Mouse (Mus musculus): ENCODE data around the gene Nudt3. TPM values are rescaled to one million over a fixed set of nuclear protein-coding genes. Genes with fewer than 3 reads are reported as not detected.
"Not testable (repeated sequence)": the region's sequence is repeated elsewhere in the genome, so short reads cannot be mapped to it uniquely, and the experiment has no call there.

Gene Nudt3
- polyA plus RNA-seq, 1 experiment from 2014 or later = 295 TPM

GRCm38 (mm10) chr17:27645807-27646206 is 22.5 kb upstream of the Nudt3 start:
- Histone ChIP-seq H3K4me2 (replicated peaks) (no peak overlapping the region), H3K9ac (replicated peaks) (no peak overlapping the region), H3K27me3 (no peaks in the 10 kb centered on the region; the same call in 1 of the 2 replicates), H3K27ac (replicated peaks) (no peak overlapping the region), H3K4me3 (no peak overlapping the region), H3K36me3 (no peaks in the 10 kb centered on the region), H3K4me1 (peaks cover 14% of the 10 kb centered on the region), H3K9me3 (no peaks in the 10 kb centered on the region)
- ATAC-seq (replicated peaks) = no peak
- 53% methylated on average over 7 of the region's 7 CpGs for WGBS

GRCm38 (mm10) chr17:27644572-27644971 is 21.3 kb upstream of the Nudt3 start:
- Histone ChIP-seq H3K4me3 (no peak overlapping the region), H3K4me1 (peaks cover 14% of the 10 kb centered on the region), H3K9ac (replicated peaks) (no peak overlapping the region), H3K4me2 (replicated peaks) (no peak overlapping the region), H3K9me3 (no peaks in the 10 kb centered on the region), H3K36me3 (no peaks in the 10 kb centered on the region), H3K27me3 (no peaks in the 10 kb centered on the region), H3K27ac (replicated peaks) (no peak overlapping the region)
- 32% methylated on average over 2 of the region's 2 CpGs for WGBS
- no peak for ATAC-seq (replicated peaks)

- H3K4me1 ChIP-seq = peaks cover 14% of the 10 kb centered on the region
- no peak overlapping the region for H3K9ac ChIP-seq (replicated peaks)
- H3K36me3 ChIP-seq = no peaks in the 10 kb centered on the region
- peak overlapping the region; percentile 81 for H3K27ac ChIP-seq (replicated peaks)
- WGBS = 85% methylated on average over 9 of the region's 9 CpGs
- no peaks in the 10 kb centered on the region for H3K27me3 ChIP-seq
- H3K9me3 ChIP-seq = no peaks in the 10 kb centered on the region
- H3K4me3 ChIP-seq = no peak overlapping the region
- H3K4me2 ChIP-seq (replicated peaks) = no peak overlapping the region
- no peak for ATAC-seq (replicated peaks)
Measured at GRCm38 (mm10) chr17:27643756-27644155, 20.5 kb upstream of the Nudt3 start.

- peak overlapping the region; percentile 81 for H3K27ac ChIP-seq (replicated peaks)
- H3K9me3 ChIP-seq = no peaks in the 10 kb centered on the region
- peak overlapping the region; percentile 19 for H3K4me2 ChIP-seq (replicated peaks)
- ATAC-seq (replicated peaks) = peak; percentile 58
- WGBS = 40% methylated on average over 6 of the region's 6 CpGs
- H3K36me3 ChIP-seq = no peaks in the 10 kb centered on the region
- peaks cover 14% of the 10 kb centered on the region for H3K4me1 ChIP-seq
- H3K4me3 ChIP-seq = no peak overlapping the region
- no peak overlapping the region for H3K9ac ChIP-seq (replicated peaks)
- H3K27me3 ChIP-seq = no peaks in the 10 kb centered on the region
Measured at GRCm38 (mm10) chr17:27643101-27643500, 19.8 kb upstream of the Nudt3 start.

GRCm38 (mm10) chr17:27642491-27643062 is 19.3 kb upstream of the Nudt3 start:
- peak; percentile 84 for ATAC-seq (replicated peaks)
- H3K4me3 ChIP-seq = no peak overlapping the region
- H3K9ac ChIP-seq (replicated peaks) = peak overlapping the region; percentile 28; the same call in 1 of the 2 replicates
- no peaks in the 10 kb centered on the region for H3K9me3 ChIP-seq
- H3K4me1 ChIP-seq = peaks cover 14% of the 10 kb centered on the region
- no peaks in the 10 kb centered on the region for H3K27me3 ChIP-seq
- no peaks in the 10 kb centered on the region for H3K36me3 ChIP-seq
- WGBS = 33% methylated on average over 12 of the region's 12 CpGs
- peak overlapping the region; percentile 81 for H3K27ac ChIP-seq (replicated peaks)
- H3K4me2 ChIP-seq (replicated peaks) = peak overlapping the region; percentile 19

GRCm38 (mm10) chr17:27639851-27640250 is 16.6 kb upstream of the Nudt3 start:
- not testable (repeated sequence) for H3K36me3 ChIP-seq; H3K9ac ChIP-seq (replicated peaks); H3K9me3 ChIP-seq; H3K27me3 ChIP-seq; H3K4me3 ChIP-seq; H3K4me2 ChIP-seq (replicated peaks); H3K27ac ChIP-seq (replicated peaks); ATAC-seq (replicated peaks)
- H3K4me1 ChIP-seq = peaks cover 25% of the 10 kb centered on the region
- WGBS = 89% methylated on average over 6 of the region's 6 CpGs

- H3K9ac ChIP-seq (replicated peaks) = no peak overlapping the region
- no peaks in the 10 kb centered on the region for H3K36me3 ChIP-seq
- peaks cover 31% of the 10 kb centered on the region for H3K4me1 ChIP-seq
- no peak overlapping the region for H3K27ac ChIP-seq (replicated peaks)
- WGBS = 69% methylated on average over 20 of the region's 20 CpGs
- H3K4me3 ChIP-seq = no peak overlapping the region
- no peak for ATAC-seq (replicated peaks)
- no peaks in the 10 kb centered on the region for H3K9me3 ChIP-seq
- H3K4me2 ChIP-seq (replicated peaks) = no peak overlapping the region
- no peaks in the 10 kb centered on the region for H3K27me3 ChIP-seq
Measured at GRCm38 (mm10) chr17:27638921-27639332, 15.6 kb upstream of the Nudt3 start.

- no peak for ATAC-seq (replicated peaks)
- H3K9me3 ChIP-seq = no peaks in the 10 kb centered on the region
- no peak overlapping the region for H3K27ac ChIP-seq (replicated peaks)
- peaks cover 34% of the 10 kb centered on the region for H3K4me1 ChIP-seq
- no peak overlapping the region for H3K4me2 ChIP-seq (replicated peaks)
- no peaks in the 10 kb centered on the region for H3K27me3 ChIP-seq
- H3K9ac ChIP-seq (replicated peaks) = no peak overlapping the region
- H3K4me3 ChIP-seq = no peak overlapping the region
- 65% methylated on average over 9 of the region's 9 CpGs for WGBS
- peaks cover 12% of the 10 kb centered on the region for H3K36me3 ChIP-seq
Measured at GRCm38 (mm10) chr17:27637333-27637732, 14.0 kb upstream of the Nudt3 start.

GRCm38 (mm10) chr17:27636132-27637020 is 13.1 kb upstream of the Nudt3 start, which contains the start of gene Rps10:
Rps10 (minus strand) TSS chr17:27636669.
- peak within 1 kb of the TSS; percentile 70 for H3K4me2 ChIP-seq (replicated peaks)
- H3K36me3 ChIP-seq = peaks cover 22% of the 10 kb centered on the region
- no peaks in the 10 kb centered on the region for H3K27me3 ChIP-seq
- H3K4me1 ChIP-seq = peaks cover 33% of the 10 kb centered on the region
- H3K27ac ChIP-seq (replicated peaks) = peak within 1 kb of the TSS; percentile 88
- WGBS = 45% methylated on average over 18 of the region's 18 CpGs
- H3K9me3 ChIP-seq = no peaks in the 10 kb centered on the region
- no peak for ATAC-seq (replicated peaks)
- peak within 1 kb of the TSS; percentile 85 for H3K4me3 ChIP-seq
- H3K9ac ChIP-seq (replicated peaks) = peak within 1 kb of the TSS; percentile 82

GRCm38 (mm10) chr17:27635575-27635903 is 12.2 kb upstream of the Nudt3 start:
- H3K4me3 ChIP-seq = peak overlapping the region; percentile 85
- H3K9me3 ChIP-seq; ATAC-seq (replicated peaks); H3K27me3 ChIP-seq: not testable (repeated sequence)
- peaks cover 33% of the 10 kb centered on the region for H3K4me1 ChIP-seq
- H3K4me2 ChIP-seq (replicated peaks) = peak overlapping the region; percentile 70
- H3K9ac ChIP-seq (replicated peaks) = peak overlapping the region; percentile 82
- peaks cover 30% of the 10 kb centered on the region for H3K36me3 ChIP-seq
- 44% methylated on average over 9 of the region's 9 CpGs for WGBS
- peak overlapping the region; percentile 88 for H3K27ac ChIP-seq (replicated peaks)

- Histone ChIP-seq H3K9me3 (no peaks in the 10 kb centered on the region), H3K27ac (replicated peaks) (peak within 1 kb of the TSS; percentile 88), H3K4me3 (peak within 1 kb of the TSS; percentile 85), H3K36me3 (peaks cover 35% of the 10 kb centered on the region), H3K27me3 (no peaks in the 10 kb centered on the region), H3K4me1 (peaks cover 33% of the 10 kb centered on the region), H3K4me2 (replicated peaks) (peak within 1 kb of the TSS; percentile 70), H3K9ac (replicated peaks) (peak within 1 kb of the TSS; percentile 82)
- ATAC-seq (replicated peaks) = peak; percentile 99
- under 1% methylated on average over 72 of the region's 72 CpGs for WGBS
Measured at GRCm38 (mm10) chr17:27634871-27635574, 11.7 kb upstream of the Nudt3 start, which contains the start of gene RPS10-NUDT3. RPS10-NUDT3 (minus strand) TSS chr17:27635222.
